Mouse (Mus musculus) frontal cortex, postnatal 10 days (tissue): Measurements from ENCODE around the gene Pfkfb2.

Source experiments
- DNase-seq, 2 experiments: peaks; one replicate each; pipeline ENCODE4 v3.0.0; 2022; ENCODE audit warnings: low spot score in 2 of 2, mixed read lengths in 1 of 2

The Pfkfb2 gene

DNA sequence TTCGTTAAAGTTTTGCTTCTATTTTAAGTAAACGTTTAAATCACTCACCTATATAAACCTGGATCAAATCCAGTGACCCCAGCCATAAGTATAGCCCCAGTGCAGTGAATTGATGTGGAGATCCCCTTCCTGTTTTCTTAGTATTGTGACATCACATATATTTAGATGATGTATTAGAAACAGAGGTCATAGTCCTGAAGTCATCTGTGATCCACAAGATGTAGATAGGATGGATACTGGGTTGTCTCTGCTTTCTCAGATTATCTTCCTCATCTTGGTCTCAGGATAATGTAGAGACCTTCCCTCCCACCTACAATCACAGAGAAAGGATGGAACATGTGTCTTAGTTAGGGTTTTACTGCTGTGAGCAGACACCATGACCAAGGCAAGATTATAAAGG is at the start of gene Pfkfb2:
Pfkfb2 (minus strand) TSS at position 101 of the 400 bp plus-strand sequence.
- no peak for DNase-seq

DNA sequence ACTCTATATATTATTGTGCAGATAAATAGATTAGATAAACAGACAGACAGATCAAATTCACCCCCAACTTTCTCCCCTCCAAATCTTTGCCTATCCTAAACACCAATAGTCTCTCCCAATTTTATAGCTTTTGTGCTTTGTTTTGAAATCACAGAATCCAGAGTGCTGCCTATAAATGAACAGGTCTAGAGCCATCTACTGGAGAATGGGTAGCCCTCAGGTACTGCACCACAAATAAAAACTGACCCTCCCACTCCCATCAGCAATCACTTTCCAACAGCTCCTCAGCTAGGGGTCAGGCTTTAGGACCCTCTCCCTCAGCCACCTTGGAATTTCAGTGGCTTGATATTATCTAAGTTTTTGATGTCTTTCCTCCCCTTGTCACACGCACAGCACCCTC is 47.6 kb upstream of the Pfkfb2 start:
- DNase-seq = no peak

DNA sequence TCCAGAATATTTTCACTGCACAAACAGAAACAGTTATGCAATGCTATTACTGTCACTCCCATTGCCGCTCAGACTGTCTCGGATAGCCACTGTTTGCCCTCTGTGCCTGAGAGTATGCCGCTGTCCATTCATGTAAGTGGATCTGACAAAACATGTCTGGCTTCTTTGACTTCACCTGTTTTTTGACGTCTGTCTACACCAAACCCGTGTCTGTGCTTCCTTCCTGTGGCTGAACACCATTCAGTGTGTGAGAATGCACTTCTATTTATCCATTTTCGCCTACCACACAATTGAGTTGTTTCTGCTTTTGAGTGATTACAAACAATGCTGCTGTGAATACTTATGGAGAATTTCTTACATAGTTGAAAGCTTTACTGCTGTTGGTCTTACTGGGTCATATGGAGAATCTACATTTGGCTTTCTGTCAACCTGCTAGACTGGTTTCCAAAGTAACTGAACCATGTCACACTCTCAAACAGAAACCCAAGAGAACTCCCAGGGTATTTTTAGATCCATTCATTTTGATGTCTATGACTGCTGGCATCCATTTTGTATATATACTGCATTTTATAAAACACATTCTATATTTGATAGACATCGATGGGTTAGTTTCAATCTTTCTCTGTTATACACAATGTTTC is 46.8 kb upstream of the Pfkfb2 start:
- DNase-seq = no peak

DNA sequence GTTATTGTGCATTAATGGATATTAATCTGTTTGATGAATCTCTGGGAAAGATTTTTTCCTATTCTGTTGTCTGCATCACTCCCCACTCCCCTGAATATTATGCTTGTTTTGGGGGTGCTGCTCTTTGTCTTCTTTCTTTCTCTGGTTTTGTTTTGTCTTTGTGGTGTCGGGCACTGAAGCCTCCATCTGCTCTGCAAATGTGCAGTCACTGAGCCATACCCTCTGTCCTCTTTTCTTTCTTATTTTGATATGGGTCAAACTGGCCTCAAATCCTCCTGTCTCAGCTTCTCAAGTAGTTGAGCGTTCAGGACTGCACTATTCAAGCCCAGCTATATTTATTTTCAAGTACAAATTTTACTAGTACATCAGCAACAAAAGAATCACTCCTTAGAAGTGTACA is 46.2 kb upstream of the Pfkfb2 start:
- no peak for DNase-seq

DNA sequence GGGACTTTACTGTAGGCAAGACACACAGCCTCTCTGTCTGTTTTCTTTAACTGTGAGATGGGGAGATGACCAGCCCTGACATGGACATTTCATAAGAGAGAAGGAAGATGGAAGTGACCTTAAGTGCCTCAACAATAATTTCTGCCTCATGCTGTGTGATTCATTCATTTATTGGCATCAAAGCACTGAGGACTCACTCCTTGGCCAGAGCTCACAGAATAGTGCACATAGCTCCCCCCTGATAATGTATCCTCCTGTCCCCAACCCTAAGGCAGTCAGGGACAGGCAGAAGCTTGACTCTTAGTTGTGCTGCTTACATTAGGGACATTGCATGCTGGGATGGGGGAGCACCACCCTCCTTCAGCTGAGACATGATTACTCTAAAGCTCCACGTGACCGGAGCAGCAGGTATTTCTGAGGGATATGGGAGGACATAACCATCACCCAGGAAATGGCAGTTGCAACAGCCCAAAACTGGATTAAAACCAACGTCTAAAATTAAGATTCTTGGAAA is 42.0 kb upstream of the Pfkfb2 start:
- no peak for DNase-seq

DNA sequence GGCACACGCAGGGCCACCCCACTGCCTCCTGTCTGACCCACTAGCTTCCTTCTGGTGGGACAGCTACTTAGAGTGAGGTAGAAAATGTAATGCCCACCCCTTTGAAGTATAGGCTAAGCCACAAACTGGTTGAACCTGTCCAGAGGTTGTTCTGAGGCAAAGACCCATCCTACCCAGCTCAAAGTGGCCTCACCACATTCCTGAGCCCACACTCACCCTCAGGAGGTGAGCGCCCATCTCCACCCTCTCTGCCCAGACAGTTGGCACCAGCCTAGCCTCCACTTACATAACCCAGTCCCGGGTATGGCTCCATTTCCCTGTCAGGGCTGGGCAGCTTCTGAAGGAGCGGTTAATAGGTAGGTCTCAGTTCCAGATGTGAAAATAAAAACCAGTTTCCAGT is 41.4 kb upstream of the Pfkfb2 start:
- no peak for DNase-seq

DNA sequence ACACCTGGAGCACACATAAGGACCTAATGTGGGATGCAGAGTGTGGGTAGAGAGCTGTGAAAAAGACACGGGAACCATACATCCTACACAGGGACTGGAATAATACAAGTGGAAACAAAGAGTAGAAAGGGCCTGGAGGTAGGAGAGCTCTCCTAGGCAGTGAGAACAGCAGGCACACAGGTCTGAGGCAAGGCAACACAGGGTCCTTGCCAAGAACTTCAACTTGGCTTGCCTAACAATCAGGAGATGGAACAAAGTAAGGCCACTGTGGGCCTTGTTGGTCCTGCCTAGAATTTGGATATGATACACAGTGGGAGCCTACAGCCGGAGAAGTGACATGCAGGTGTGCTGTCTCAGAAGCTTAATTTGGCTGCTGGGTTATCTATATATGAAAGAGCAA is 40.9 kb upstream of the Pfkfb2 start:
- no peak for DNase-seq

DNA sequence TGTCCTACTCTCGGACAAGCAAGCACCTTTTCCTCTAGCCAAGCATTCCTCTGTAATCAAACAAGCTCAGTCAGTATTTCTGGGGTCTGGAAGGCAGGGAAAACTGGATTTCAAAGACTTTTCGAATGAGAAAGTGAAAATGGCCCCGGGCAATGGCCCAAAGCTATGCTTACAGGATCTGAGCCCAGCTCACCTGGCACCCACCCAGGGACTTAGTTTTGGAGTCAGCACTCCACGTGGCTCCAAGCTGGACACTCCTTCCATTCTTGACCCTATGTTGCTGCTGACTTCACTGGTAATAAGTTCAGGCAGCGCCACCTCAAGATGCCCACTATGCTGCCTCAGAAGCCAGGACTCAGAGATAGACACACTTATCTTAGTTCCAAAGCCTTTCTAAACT is 38.0 kb upstream of the Pfkfb2 start:
- no peak for DNase-seq

DNA sequence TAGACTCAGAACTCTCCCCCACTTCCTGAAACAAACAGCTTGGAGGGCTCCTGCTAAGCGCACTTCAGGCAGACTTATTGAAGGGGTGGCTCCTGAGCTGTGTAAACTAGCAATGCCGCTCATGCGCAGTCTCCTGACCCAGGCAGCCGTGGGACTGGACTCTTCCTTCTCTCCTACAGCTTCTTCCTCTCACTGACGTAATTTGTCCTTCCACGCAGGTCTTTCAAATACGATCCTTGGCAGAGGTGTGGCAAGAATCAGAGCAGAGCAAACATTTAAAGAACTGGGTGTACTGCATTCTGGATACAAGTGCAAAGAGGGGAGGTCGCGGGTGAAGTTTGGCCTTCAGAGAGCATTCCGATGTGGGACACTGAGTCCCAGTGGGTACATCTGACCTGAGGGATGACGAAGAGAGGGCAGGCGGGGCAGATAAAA is 35.0 kb upstream of the Pfkfb2 start:
- no peak for DNase-seq

DNA sequence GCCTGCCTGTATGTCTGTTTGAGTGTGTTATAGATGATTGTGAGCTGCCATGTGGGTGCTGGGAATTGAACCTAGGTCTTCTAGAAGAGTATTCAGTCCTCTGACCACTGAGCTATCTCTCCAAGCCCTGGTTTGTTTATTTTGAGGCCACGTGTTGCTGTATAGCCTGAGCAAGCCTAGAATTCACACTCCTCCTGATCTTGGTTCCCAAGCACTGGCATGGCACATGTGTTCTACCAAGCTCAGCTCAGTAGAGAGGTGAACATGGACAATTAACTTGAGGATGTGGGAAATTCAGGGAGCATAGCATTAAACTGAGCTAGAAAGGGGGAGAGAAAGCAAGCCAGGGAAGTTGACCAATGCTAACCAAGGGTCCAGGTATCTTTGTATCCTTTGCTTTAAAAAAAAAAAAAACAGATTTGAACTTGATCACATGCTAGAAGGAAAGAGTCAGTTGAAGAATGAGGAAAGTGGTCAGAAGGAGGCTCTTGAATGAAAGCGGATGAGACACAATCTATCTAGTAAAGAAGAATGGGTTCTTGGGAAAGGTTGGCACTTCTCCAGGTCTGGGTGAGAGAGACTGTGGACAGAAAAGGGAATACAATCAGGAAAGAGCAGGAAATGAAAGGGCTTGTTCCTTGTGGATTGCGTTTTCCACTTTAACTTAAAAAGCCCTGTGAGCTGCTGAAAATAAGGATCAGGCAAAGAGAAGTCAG is 33.1 kb upstream of the Pfkfb2 start:
- no peak for DNase-seq

DNA sequence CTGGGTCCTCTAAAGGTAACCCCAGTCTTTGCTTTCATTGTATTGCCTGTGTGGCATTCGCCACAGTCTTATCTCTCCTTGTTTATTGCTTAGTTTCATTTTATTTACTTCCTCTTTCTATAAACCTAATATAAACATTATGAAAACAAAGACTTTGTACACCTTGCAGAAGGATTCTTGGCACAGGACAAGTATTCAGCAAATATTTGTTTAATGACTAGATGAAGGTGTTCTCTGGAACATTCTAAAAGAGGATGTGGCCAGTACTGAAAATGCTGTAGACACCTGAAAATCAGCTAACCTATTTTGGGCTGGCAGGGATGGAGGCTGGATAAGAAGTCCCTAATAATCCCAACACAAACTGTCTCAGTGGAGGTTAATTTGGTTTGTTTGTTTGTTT is 32.5 kb upstream of the Pfkfb2 start:
- DNase-seq = no peak

DNA sequence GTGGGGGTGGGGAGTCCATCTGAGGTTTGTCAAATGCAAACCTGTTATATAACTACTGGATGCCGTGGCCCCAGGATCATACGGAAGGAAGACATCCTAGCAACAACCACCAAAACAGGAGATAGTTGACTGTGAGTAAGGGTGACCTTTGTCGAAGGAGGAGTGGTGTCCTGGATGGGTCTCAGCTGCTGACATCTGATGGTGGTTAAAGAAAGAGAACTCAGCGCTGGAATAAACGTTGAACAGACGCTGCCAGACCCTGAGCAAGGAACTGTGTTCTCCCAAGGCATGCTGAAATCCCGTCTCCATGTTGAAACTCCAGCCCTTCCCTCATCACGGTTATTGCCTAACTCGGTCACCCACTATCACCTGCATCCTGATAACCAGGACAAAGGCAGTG is 30.6 kb upstream of the Pfkfb2 start:
- DNase-seq = no peak

DNA sequence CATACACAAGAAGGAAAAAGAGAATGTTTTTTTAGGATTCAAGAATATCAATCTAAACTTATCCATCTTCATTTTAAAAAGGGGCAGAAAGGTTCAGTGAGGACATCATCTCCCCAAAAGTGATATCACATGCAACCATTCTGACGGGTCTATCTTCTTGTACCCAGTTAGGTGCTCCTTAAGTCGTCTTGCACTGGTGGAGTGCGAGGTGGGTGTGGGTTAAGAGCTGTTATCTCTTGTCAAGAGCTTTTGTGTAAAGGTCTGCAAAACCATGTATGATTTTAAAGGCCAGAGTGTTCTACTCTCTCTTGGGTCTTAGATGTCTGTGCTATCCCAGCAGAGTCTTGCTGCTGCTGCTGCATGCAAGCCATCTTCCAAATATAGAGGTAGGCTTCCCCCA is 17.8 kb upstream of the Pfkfb2 start:
- no peak for DNase-seq

DNA sequence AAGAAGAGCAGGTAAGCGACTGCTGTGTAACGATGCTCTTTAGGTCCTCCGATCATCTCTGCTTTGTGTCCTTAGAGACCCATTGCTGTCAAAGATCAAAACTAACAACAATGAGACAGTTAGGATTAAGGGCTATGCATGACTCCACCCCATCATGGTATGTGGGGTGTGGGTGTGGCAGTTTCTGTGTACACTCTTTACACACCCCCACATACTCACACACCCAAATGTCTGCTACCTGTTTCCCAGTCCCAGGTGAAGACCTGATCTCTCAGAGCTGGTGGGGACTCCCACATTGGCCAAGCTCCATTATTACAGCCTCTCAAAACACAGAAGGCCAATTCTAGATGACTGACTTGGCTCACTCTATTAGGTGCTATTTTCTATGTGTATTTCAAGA is 16.5 kb upstream of the Pfkfb2 start:
- no peak for DNase-seq

DNA sequence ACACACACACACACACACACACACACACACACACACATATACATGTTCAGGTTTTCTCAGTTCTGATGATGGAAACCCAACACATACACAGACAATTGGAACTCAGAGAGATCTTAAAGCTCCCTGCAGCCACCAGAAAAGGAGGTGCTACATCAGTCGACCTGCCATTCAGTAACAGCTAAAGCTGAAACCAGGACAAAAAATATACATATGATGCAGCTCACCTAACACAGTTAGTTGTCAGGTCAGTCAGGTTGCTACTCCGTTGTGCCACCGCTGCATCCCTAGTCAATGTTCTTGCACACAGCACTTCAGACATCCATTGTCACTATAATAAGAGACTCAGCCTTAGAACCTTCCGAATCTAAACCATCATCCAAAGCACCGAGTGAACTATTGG is 15.9 kb upstream of the Pfkfb2 start:
- no peak for DNase-seq

DNA sequence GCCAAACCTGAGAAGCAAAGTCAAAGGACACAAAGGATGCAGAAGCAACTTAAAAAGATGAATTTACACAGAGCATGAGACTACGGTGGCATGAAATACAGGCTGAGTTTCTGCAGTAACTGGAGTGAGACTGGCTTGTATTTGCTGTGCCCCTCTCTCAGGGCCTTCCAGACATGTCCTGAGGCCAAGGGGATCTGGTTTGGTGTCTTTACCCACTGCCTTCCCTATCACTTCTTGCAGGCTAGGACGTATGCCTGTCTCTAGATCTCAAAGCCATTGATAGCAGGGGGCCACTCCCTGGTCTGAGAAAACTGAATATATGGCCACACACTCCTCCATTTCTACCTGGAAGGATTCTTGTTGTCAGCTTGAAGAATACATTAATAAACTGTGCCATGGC is 15.2 kb upstream of the Pfkfb2 start:
- DNase-seq = no peak

DNA sequence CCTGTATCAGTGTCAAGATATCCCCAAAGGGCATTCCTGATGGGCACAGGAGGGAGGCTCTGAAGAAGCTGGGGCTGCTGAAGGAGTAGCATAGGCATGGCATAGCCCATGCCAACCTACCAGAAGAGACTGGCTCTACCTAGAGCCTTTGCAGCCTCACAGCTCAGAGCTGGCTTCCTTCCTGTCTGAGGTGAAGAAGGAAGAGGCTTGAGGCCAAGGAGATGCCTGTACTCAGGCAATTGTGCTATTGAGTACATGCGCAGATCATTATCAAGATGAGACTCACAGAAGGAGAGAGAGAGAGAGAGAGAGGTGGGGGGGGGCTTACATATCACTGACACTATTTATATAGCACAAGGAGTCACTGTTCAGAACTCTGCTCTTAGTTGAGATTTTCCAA is 14.7 kb upstream of the Pfkfb2 start:
- no peak for DNase-seq

DNA sequence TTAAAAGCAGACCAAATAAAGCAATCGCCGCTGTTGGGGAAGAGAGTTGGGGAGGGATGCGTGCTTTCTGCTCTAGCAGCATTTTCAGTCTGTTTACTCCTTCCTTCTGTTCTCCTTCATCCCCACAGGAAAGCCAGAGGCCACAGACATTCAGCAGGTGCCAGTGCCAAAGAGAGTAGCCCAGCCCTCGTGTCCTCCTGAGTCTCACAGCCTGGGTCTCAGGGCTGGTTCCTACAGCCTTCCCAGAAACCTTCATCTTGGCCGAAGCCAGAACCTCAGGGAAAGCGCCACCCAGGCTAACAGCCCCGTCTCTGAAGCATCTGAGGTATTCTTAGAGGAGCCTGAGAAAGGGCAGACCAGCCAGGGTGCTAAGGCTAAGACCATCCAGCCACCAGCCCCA is 13.1 kb upstream of the Pfkfb2 start:
- no peak for DNase-seq

DNA sequence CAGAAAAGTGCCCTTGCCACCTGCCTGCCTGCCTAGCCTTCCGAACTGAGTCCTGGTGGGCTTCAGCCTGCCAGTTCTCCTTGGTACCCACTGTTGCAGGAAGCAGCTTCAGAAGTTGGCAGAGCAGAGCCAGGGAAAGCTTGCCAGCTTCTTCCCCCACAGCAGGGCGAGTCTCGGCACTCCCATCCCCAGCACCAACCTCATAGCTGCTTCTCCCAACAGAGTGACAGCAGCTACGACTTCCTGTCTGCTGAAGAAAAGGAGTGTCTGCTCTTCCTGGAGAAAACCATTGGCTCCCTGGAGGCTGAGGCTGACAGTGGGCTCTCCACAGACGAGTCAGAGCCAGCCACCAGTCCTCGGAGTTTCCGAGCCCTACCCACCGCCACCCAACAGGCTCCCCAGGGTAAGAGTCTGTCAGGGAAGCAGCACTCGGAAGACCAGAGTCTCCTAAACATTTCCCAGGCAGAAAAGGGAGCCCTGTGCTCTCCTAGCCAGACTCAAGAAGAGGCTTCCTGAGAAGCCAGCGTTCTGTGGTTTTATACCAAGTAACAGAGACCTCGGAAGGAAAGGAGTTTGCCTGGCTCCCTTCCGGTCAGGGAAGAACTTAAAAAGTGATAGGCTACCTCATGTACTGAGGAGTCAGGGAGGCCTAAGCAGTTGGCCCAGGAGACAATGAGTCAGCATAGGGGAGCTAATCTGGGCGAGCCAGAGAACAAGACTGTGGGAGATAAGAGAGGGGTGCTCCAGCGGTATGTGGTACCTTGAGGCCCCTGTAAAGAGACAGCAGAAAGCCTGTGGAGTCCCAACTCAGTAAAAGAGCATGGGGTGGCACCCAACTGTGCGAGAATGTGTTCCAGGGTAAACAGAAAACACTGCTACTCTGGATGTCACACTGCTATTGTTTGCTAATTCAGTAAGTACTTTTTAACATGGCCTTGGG is 12.0 kb upstream of the Pfkfb2 start:
- peak in 1 of 2 experiments; percentile 14 for DNase-seq

DNA sequence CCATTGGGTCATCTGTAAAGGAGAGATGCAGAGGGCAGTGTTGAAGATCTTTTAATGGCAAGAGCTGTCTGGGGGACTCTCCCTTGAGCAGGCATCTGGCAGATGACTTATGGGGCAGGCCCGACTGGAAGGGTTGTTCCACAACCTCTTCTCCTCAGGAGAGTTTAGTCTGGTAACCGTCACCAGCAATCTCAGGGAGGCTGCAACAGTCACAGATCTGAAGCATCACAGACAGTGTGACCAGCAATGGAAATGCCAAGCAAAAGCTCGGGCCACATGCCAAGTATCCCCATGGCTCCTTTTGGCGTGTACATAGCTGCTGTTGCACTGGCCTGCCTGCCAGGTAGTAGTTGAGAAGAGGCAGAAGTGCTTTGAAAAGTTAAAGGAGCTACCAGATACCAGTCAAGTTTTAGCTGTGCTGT is 11.2 kb upstream of the Pfkfb2 start:
- no peak for DNase-seq

DNA sequence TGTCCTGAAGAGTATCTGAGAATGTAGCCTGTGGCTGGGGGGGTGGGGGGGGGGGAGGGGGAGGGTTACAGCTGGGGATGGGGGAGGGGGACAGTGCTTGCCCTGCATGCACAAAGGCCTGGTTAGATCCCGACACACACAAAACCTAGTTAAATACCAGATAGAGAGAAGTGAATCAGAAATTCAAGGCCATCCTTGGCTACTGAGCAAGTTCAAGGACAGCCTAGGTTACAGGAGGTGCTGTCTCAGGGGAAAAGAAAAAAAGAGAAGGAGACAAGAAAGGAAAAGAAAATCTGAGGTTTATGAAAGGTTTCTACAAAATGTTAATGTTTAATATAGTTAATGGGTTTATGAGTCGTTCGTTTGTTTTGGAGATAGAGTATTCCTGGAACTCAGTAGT is 10.6 kb upstream of the Pfkfb2 start:
- DNase-seq = no peak

DNA sequence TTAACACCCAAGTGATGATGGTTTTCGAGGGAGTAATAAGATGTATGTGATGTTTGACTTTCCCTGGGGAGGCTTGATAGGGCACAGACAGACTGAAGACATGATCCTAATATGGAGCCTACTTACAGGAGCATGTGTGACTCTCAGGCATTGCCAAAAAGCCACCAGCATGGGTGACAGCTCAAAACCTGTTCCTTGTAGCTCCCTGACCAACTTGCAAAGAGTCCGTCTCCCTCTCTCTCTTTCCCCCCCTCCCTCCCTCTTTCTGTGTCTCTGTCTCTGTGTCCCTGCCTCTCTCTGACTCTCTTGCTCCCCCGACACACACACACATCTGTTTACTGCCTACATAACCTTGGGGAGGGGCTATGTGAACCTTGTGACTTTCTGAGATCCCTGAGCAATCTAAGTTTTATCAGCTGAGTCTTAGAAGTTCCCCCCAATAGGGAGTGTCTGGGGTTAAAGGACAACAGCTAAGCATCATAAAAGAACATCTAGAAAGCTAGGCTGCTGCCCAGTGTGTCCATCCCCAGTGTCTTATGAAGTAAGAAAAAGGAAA is 9.6 kb upstream of the Pfkfb2 start:
- DNase-seq = no peak
